Mouse (Mus musculus): ENCODE data around the gene Tubd1.

The Tubd1 gene

GRCm38 (mm10) chr11:86583990-86584897, 39.5 kb downstream of the Tubd1 start:
- DNase-seq (ENCODE audit: low spot score): no peak

- no peak for DNase-seq (ENCODE audit: low spot score)
Measured at GRCm38 (mm10) chr11:86584898-86585597, 40.3 kb downstream of the Tubd1 start.

DNA sequence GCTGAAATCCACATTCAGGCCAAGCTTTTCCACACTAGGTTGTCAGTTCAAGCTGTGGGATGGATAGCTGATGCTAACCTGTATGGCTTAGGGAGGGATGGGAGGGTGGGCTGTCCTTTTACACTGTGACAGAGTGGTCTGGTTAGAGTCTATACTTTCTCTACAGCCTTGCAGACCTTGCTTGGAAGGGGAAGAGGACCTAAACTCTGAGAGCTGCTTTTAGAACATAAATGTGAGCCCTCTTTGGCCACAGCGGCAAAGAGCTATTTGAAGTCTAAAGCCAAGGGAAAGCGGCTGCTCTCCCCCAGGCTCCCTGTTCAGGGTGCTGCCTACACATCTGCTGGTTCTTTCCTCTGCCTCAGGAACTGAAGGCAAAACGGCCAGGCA, 40.8 kb downstream of the Tubd1 start:
- no peak for DNase-seq (ENCODE audit: low spot score)

DNA sequence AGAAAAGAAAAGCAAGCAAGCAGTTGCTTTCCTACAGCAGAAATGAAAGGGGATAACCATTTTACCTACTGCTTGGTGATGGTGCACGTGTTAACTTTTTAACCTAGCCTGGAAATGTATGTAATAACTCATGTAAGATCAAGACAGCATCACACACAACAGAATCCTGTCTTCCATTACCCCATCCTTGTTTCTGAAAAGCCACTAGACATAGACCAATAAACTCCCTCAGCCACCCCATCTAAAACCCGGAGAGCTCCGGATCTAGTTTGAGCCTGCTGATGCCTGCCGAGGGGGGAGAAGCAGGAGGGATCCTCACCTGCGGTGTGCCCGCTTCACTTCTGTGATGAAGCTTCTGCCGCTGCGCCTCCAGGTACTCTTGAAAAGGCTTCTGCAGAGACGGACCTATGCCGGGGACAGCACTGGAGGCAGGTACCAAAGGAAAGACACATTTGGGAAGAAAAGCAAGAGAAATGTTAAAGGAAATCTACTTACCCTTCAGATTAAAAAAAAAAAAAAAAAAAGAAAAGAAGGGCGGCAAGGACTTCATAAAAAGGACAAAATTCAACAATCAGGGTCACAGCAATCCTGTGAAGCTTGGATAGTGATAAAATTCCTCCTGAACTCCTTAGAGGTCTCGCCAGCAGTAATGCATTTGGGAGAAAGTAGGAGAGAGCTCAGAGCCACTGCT, 41.5 kb downstream of the Tubd1 start:
- DNase-seq (ENCODE audit: low spot score): no peak

DNA sequence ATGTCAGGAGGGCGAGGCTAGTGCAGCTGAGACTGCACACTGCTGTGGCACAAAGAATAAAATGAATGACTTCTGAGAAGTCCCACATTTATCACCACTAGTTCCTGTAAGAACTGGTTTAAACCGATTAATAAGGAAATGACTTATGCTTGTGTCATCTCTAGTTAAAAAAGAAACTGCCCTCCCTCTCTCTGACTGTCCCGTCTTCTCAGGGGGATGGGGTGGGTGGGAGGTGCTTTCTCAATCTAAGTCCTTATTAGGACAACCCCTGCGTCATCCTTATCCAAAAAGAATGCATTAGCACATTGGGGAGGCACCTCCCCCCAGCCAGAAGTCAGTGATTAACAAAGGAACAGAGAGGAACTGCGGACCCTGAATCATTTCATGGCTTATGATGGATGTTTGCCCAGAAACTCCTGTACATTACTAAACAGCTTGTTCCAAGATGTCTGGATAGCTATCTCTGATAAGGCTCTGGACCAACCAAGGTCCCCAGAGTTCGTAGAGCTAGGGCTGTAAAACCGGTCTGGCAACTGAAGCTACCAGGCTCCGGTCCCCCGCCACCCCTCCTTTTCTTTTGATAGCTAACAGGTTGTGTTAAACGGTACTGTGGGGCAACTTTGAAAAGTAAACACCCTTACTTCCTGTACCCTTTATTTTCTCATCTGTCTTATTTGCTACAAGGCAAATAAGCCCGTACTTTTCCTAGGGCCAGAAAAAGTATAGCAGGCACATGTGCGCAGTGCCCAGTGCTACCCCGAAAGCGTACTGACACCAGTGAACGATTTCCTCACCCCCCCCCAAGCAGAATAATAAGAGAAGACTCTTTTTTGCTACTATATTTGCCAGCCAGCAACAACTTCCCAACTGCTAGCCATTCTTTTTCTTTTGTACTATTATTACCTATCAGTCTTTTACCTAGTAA, 42.3 kb downstream of the Tubd1 start:
- DNase-seq (ENCODE audit: low spot score): no peak

- DNase-seq (ENCODE audit: low spot score): no peak
Measured at GRCm38 (mm10) chr11:86587830-86588229, 43.0 kb downstream of the Tubd1 start.

GRCm38 (mm10) chr11:86588583-86589298, 44.0 kb downstream of the Tubd1 start:
- DNase-seq (ENCODE audit: low spot score): no peak

GRCm38 (mm10) chr11:86590066-86590465, 45.3 kb downstream of the Tubd1 start:
- no peak for DNase-seq (ENCODE audit: low spot score)

DNA sequence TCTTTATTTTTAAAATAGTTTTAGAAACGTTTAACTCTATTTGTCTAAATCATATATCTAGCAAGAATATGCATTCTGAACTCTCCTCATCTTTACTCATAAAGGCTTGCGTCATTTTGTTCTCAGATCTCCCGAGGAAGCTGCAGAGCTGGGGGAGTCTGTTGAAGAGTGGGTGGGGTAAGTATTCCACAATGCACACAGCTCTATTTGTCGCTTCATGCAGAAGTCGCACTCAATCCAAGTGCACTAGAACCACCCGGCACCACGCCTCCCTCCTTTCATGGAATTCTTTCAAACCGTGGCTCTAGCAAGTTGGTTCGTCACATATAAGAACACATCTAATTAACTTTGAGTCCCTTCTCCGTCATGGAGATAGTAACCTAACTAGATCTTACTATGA, 45.8 kb downstream of the Tubd1 start:
- DNase-seq (ENCODE audit: low spot score): no peak

- DNase-seq (ENCODE audit: low spot score): no peak
Measured at GRCm38 (mm10) chr11:86591301-86591845, 46.6 kb downstream of the Tubd1 start.

DNA sequence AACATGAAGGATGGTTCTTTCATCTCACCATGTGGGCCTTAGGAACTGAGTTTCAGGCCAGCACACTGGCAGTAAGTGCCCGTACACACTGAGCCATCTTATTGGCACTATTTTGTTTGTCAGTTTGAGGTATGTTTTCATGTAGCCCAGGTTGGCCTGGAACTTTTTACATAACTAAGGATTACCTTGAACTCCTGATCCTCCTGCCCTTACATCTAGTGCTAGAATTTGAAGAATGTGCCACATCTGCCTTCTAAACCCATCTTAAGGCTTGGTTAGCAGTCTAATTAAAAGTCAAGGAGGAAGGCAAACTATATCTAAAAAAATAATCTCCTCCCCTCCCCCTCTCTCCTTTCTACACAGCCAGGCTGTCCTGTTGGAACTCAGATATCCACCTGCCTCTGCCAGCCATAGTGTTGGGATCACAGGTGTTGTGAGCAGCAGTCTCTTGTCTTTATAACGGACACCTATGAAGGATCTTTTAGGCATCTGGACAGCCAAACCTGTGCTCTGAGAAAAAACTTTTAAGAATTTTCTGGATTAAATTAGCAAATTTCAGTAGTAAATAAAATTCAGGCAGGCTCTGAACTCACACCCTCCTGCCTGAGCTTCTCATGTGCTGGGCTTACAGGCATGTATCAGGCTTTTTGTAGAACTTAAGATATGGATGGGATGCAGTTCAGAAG, 47.3 kb downstream of the Tubd1 start:
- no peak for DNase-seq (ENCODE audit: low spot score)

DNA sequence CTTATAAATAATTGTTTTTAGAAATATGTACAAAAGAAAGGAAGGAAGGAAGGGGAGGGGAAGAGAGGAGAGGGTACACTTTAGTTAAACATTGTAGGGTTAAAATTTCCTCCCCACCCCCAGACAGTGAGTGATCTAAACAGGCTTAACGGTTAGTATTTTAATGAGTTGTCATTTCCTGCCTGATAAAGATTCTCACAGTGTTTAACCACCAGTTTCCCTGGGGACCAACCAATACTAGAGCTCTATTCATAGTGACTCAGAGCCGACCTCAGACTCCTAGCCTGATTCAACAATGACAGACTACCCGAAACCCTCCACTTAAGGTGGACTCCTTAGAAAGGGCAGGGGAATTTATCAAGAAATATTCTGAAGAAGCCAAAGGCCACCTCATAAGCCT, 48.2 kb downstream of the Tubd1 start:
- DNase-seq (ENCODE audit: low spot score): no peak

DNA sequence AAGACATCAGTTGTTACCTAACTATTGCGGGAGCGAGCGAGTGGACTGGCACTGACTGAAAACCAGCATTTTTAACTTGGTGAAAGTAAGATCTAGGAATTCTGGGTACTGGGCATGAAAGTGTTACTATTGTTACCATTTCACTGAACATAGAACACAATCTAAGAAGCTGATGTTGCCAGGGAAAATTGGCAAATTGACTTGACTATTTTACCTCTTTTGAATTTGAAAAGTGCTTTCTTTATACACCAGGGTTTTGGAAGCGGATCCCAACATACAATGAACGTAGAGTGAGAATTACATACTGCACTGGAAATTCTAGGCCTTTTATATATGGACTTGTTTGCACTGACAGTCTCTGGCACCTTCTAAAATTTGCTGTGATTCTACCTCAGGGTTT, 48.7 kb downstream of the Tubd1 start:
- no peak for DNase-seq (ENCODE audit: low spot score)

- DNase-seq (ENCODE audit: low spot score): no peak
Measured at GRCm38 (mm10) chr11:86594188-86594876, 49.5 kb downstream of the Tubd1 start.

- DNase-seq (ENCODE audit: low spot score): no peak
Measured at GRCm38 (mm10) chr11:86595366-86595765, 50.6 kb downstream of the Tubd1 start.

GRCm38 (mm10) chr11:86596187-86596960, 51.6 kb downstream of the Tubd1 start:
- no peak for DNase-seq (ENCODE audit: low spot score)

DNA sequence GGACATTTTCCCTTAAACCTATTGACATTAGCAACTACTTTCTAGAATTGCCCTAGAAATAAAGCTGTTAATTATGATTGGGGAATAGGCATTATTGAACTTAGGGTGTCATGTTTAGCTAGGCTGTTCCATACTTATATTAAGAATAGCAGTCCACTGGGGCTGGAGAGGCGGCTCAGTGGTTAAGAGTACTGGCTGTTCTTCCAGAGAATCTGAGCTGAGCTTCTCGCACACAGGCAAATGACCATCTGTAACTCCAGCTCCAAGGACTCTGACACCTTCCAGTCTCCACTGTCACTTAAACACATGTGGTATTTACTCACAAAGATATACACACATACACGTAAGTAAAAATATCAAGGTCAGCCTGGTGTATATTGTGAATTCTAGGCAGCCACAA, 52.2 kb downstream of the Tubd1 start:
- DNase-seq (ENCODE audit: low spot score): no peak

- DNase-seq (ENCODE audit: low spot score): no peak
Measured at GRCm38 (mm10) chr11:86598154-86598553, 53.4 kb downstream of the Tubd1 start.

GRCm38 (mm10) chr11:86598572-86598971, 53.8 kb downstream of the Tubd1 start:
- no peak for DNase-seq (ENCODE audit: low spot score)
